Mouse (Mus musculus): ENCODE data around the gene Calm5. TPM values are rescaled to one million over a fixed set of nuclear protein-coding genes. Genes with fewer than 3 reads are reported as not detected.
"Not testable (repeated sequence)": the region's sequence is repeated elsewhere in the genome, so short reads cannot be mapped to it uniquely, and the experiment has no call there.

Calm5 gene
- polyA plus RNA-seq, 1 experiment from 2014 or later, result not detected

DNA sequence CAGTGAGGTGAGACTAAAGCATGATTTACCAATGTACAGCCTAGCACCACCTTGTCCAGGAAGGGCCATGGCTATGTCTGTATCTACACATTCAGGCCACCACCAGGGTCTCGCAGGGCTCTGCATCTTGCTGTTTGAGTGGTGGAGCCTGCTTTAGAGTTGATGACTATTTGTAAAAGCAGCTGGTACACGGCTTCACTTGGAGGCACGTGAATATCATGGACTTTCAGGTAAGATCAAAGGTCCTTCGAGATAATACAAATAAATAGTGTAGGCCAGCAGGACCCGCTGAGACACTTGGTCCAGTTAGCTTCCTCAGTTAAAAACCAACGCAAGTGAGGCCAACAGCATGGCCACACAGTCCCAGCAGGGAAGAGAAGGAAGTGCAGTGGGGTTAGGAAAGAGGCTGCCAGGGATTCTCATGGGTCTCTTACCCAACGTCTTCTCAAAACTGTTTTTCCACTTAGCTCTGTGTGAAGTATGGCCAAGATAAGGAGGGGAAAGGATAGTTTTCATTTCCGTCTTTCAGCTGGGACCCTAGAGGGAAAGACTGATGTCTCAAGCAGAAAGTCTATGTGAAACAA, 41.5 kb downstream of the Calm5 start:
- WGBS, result 87% methylated on average over 8 of the region's 8 CpGs
- no peak overlapping the region for H3K9ac ChIP-seq (replicated peaks)
- H3K4me3 ChIP-seq, result no peak overlapping the region
- no peak for ATAC-seq (replicated peaks)
- no peak overlapping the region for H3K4me2 ChIP-seq (replicated peaks)
- H3K36me3 ChIP-seq, result no peaks in the 10 kb centered on the region
- peaks cover 4% of the 10 kb centered on the region for H3K4me1 ChIP-seq
- no peaks in the 10 kb centered on the region for H3K9me3 ChIP-seq
- no peaks in the 10 kb centered on the region for H3K27me3 ChIP-seq
- H3K27ac ChIP-seq (replicated peaks), result no peak overlapping the region

DNA sequence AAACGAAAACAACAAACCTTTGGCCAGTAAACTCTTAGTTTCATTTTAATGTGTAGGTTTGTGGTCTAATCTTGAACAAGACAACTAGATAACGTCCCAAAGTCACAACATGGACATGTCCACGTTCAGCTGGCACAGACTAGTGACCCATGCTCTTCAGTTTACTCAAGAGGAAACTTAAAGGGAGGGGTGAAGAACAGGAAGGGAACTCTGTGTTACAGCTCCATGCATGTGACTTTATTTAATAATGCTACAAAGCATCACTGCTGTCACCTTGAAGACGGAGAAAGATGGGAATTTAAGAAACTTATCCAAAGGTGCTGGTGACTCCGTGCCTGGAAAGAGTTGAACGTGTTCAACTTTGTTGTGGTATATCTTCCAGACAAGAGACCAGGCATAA, 42.1 kb downstream of the Calm5 start:
- H3K4me2 ChIP-seq (replicated peaks), result no peak overlapping the region
- 94% methylated on average over 6 of the region's 6 CpGs for WGBS
- ATAC-seq (replicated peaks), result no peak
- no peak overlapping the region for H3K9ac ChIP-seq (replicated peaks)
- H3K4me3 ChIP-seq, result no peak overlapping the region
- no peaks in the 10 kb centered on the region for H3K27me3 ChIP-seq
- H3K4me1 ChIP-seq, result peaks cover 4% of the 10 kb centered on the region
- no peaks in the 10 kb centered on the region for H3K9me3 ChIP-seq
- H3K36me3 ChIP-seq, result no peaks in the 10 kb centered on the region
- no peak overlapping the region for H3K27ac ChIP-seq (replicated peaks)

GRCm38 (mm10) chr13:3896913-3897312, 42.9 kb downstream of the Calm5 start:
- Histone ChIP-seq H3K9ac (replicated peaks) (no peak overlapping the region), H3K4me3 (no peak overlapping the region), H3K27ac (replicated peaks) (no peak overlapping the region), H3K4me2 (replicated peaks) (no peak overlapping the region), H3K27me3 (no peaks in the 10 kb centered on the region), H3K4me1 (peaks cover 4% of the 10 kb centered on the region), H3K9me3 (no peaks in the 10 kb centered on the region), H3K36me3 (no peaks in the 10 kb centered on the region)
- no peak for ATAC-seq (replicated peaks)
- WGBS, result 38% methylated on average over 5 of the region's 5 CpGs

DNA sequence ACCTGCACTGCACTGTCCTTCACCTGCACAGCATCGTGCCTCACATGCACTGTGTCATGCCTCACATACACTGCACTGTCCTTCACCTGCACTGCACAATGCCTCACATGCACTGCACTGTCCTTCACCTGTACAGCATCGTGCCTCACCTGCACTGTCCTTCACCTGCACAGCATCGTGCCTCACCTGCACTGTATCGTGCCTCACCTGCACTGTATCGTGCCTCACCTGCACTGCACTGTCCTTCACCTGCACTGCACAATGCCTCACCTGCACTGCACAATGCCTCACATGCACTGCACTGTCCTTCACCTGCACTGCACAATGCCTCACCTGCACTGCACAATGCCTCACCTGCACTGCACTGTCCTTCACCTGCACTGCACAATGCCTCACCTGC, 44.2 kb downstream of the Calm5 start:
- not testable (repeated sequence) for H3K36me3 ChIP-seq; H3K4me1 ChIP-seq; H3K4me3 ChIP-seq; H3K9ac ChIP-seq (replicated peaks); H3K9me3 ChIP-seq; H3K27me3 ChIP-seq; ATAC-seq (replicated peaks); H3K4me2 ChIP-seq (replicated peaks); H3K27ac ChIP-seq (replicated peaks)
- WGBS, result 93% methylated on average over 5 of the region's 5 CpGs

DNA sequence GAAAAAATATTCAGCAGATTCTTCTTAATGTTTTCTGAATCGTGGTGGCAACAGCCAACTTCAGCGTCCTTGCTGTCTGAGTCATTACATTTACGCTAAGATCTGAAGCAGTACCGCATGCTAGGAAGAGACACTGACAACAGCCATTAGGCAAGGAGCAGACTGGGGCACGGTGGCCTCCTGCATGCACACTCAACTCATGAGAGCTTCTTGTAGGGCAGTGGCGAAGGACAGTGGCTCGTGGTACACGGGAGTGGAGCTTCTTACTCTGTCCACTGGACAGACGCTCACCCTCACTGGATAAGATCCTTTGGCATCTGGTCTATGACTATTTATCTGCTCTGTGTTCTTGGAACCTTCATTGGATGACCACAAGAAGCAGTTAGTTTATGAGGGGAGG, 45.3 kb downstream of the Calm5 start:
- no peak overlapping the region for H3K4me3 ChIP-seq
- no peaks in the 10 kb centered on the region for H3K4me1 ChIP-seq
- H3K4me2 ChIP-seq (replicated peaks), result no peak overlapping the region
- H3K9ac ChIP-seq (replicated peaks), result no peak overlapping the region
- ATAC-seq (replicated peaks), result no peak
- WGBS, result 92% methylated on average over 9 of the region's 9 CpGs
- no peak overlapping the region for H3K27ac ChIP-seq (replicated peaks)
- H3K27me3 ChIP-seq, result no peaks in the 10 kb centered on the region
- H3K36me3 ChIP-seq, result no peaks in the 10 kb centered on the region
- H3K9me3 ChIP-seq, result no peaks in the 10 kb centered on the region

Other genes starting within 250 kb of the Calm5 start
- 18.9 and 21.3 TPM in 2 replicates for gene Fam208b, start 243.1 kb upstream of the Calm5 start, polyA plus RNA-seq (2015; fragmentation: Nextera tagmentation; extraction: Ambion mirVana)
- gene Asb13, start 220.1 kb upstream of the Calm5 start, polyA plus RNA-seq (2015; fragmentation: Nextera tagmentation; extraction: Ambion mirVana), result 13.1 and 17.6 TPM in 2 replicates
- gene Calml3, start 49.9 kb upstream of the Calm5 start, polyA plus RNA-seq (2015; fragmentation: Nextera tagmentation; extraction: Ambion mirVana), result not detected in 2 replicates
- not detected in 2 replicates for gene Calm4, start 16.4 kb upstream of the Calm5 start, polyA plus RNA-seq (2015; fragmentation: Nextera tagmentation; extraction: Ambion mirVana)
- gene Net1, start 64.0 kb downstream of the Calm5 start, polyA plus RNA-seq (2015; fragmentation: Nextera tagmentation; extraction: Ambion mirVana), result 14.1 and 17.1 TPM in 2 replicates
- gene Tubal3, start 64.1 kb downstream of the Calm5 start, polyA plus RNA-seq (2015; fragmentation: Nextera tagmentation; extraction: Ambion mirVana), result not detected in 2 replicates
- 0.19 and 0.28 TPM in 2 replicates for gene Ucn3, start 91.2 kb downstream of the Calm5 start, polyA plus RNA-seq (2015; fragmentation: Nextera tagmentation; extraction: Ambion mirVana)
- gene Akr1c14, start 194.8 kb downstream of the Calm5 start, polyA plus RNA-seq (2015; fragmentation: Nextera tagmentation; extraction: Ambion mirVana), result 0.41 and 0.50 TPM in 2 replicates